Mouse (Mus musculus) forebrain, embryonic 12.5 days (tissue): ENCODE results near the gene Cox6a2. TPM values are rescaled to one million over a fixed set of nuclear protein-coding genes. Genes with fewer than 3 reads are reported as not detected.

Experiments used
- ATAC-seq: fragments of 200-750 bp; cut with Nextera tagmentation; 2 replicates; pipeline ENCODE4 v1.8.0; 2017; ENCODE audit warnings: moderate TSS enrichment; ENCODE audit not compliant: low FRiP score
- H3K27ac ChIP-seq: fragments of 300-500 bp; sonication (generic); 2 replicates; pipeline ENCODE4 v1.5.1; 2016; ENCODE audit warnings: mild to moderate bottlenecking
- H3K27me3 ChIP-seq: fragments of 300-500 bp; sonication (generic); 2 replicates; pipeline ENCODE4 v1.6.1; 2016; ENCODE audit warnings: mild to moderate bottlenecking
- H3K36me3 ChIP-seq: fragments of 300-500 bp; sonication (generic); replicated peaks from 2 replicates; pipeline ENCODE4 v1.6.1; 2016; ENCODE audit warnings: mild to moderate bottlenecking
- H3K4me1 ChIP-seq: fragments of 300-500 bp; sonication (generic); 2 replicates; pipeline ENCODE4 v1.6.1; 2016
- H3K4me2 ChIP-seq: fragments of 300-500 bp; sonication (generic); 2 replicates; pipeline ENCODE4 v1.6.1; 2016; ENCODE audit warnings: mild to moderate bottlenecking, moderate library complexity
- H3K4me3 ChIP-seq: fragments of 300-500 bp; sonication (generic); replicated peaks from 2 replicates; pipeline ENCODE4 v1.5.1; 2016; ENCODE audit warnings: mild to moderate bottlenecking
- H3K9ac ChIP-seq: fragments of 300-500 bp; sonication (generic); 2 replicates; pipeline ENCODE4 v1.6.1; 2016; ENCODE audit warnings: mild to moderate bottlenecking
- H3K9me3 ChIP-seq: fragments of 300-500 bp; sonication (generic); 2 replicates; pipeline ENCODE4 v1.6.1; 2016
- WGBS: fragments of 180-500 bp; shearing (Covaris S2); methylation state at CpG from one replicate; pipeline ENCODE4 v1.1.7; 2016; 5-methylcytosine and 5-hydroxymethylcytosine counted together
- polyA plus RNA-seq: library from polyadenylated mRNA; unstranded; fragments of >200 nt; fragmentation: Nextera tagmentation; extraction: Ambion mirVana; gene quantifications from 2 replicates; pipeline ENCODE4 v1.2.1, GENCODE M21; 2016

The Cox6a2 gene
- polyA plus RNA-seq, 1 experiment from 2014 or later: 0.29 TPM

- no peaks in the 10 kb centered on the region; the same call in 1 of the 2 replicates for H3K27me3 ChIP-seq
- WGBS: 85% methylated on average over 4 of the region's 4 CpGs
- no peaks in the 10 kb centered on the region for H3K36me3 ChIP-seq
- H3K4me2 ChIP-seq: no peak overlapping the region
- no peak overlapping the region for H3K27ac ChIP-seq
- ATAC-seq: no peak
- H3K9ac ChIP-seq: no peak overlapping the region
- H3K9me3 ChIP-seq: no peaks in the 10 kb centered on the region
- no peaks in the 10 kb centered on the region for H3K4me1 ChIP-seq
- no peak overlapping the region for H3K4me3 ChIP-seq
These were observed 13.8 kb upstream of the Cox6a2 start for GRCm38 (mm10) chr7:128219952-128220351.

DNA sequence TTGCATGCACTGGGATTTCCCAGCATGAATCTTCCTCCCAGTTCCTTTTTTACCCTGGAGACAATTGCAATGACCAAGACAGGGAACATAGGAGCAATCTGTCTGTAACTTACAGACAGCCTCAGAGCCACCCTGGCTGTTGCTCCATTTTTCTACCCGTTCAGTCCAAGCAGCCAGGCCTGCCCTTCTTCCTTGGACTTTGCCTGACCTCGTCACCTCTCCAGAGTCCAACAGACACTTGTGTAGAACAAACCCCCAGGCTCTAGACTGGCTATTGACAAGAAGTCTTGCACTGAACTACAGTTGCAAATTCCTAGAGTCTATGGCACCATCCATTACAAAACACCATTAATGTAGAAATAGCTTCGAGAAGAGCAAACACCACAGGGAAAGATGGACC, 3.6 kb upstream of the Cox6a2 start:
- WGBS: 62% methylated on average over 3 of the region's 3 CpGs
- ATAC-seq: no peak
- Histone ChIP-seq H3K4me2 (no peak overlapping the region), H3K4me3 (no peak overlapping the region), H3K27me3 (no peaks in the 10 kb centered on the region; the same call in 1 of the 2 replicates), H3K4me1 (no peaks in the 10 kb centered on the region), H3K9ac (no peak overlapping the region), H3K9me3 (no peaks in the 10 kb centered on the region), H3K27ac (no peak overlapping the region), H3K36me3 (no peaks in the 10 kb centered on the region)

DNA sequence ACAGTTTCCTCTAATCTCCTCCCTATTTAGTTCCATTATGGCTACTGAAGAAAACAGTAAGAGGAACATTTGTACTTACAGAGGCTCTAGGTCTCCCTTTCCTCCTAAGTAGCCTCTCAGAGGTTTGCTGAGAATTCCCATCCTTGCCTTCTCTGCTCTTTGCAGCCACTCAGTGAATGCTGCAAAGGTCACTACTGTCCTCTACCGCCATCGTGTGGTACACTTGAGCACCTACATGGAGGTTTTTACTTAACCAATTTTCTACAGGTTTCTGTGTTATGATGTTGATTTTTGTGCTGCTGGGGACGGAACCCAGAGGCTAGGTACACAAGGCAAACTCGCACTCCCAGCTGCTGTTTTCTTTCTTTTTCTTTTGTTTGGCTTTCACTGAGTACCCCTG, 2.0 kb upstream of the Cox6a2 start:
- WGBS: 6% methylated on average over 4 of the region's 4 CpGs
- no peak overlapping the region for H3K27ac ChIP-seq
- no peaks in the 10 kb centered on the region for H3K4me1 ChIP-seq
- no peak for ATAC-seq
- no peak overlapping the region for H3K9ac ChIP-seq
- no peak overlapping the region for H3K4me3 ChIP-seq
- no peak overlapping the region for H3K4me2 ChIP-seq
- H3K27me3 ChIP-seq: no peaks in the 10 kb centered on the region; the same call in 1 of the 2 replicates
- no peaks in the 10 kb centered on the region for H3K9me3 ChIP-seq
- H3K36me3 ChIP-seq: no peaks in the 10 kb centered on the region

DNA sequence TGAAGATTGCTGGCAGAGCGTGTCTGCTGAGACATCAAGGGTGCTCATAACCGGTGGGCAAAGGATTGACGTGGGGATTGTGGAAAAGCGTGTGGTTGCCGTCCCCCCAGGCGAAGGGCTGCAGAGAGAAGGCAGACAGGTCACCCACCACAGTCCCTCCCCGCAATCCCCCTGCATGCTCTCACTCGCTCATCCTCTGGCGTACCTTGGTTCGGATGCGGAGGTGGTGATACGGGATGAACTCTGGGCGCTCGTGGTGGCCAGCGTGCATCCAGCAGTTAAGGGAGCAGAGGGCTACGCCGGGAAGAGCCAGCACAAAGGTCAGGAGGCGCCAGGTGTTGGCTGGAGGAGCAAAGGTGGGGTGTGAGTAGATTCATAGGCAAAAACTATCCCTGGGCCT, 492 bp downstream of the Cox6a2 start:
- no peak overlapping the region for H3K4me3 ChIP-seq
- H3K9ac ChIP-seq: no peak overlapping the region
- WGBS: 92% methylated on average over 18 of the region's 18 CpGs
- H3K27ac ChIP-seq: no peak overlapping the region
- no peaks in the 10 kb centered on the region for H3K4me1 ChIP-seq
- H3K9me3 ChIP-seq: no peaks in the 10 kb centered on the region
- H3K27me3 ChIP-seq: no peaks in the 10 kb centered on the region; the same call in 1 of the 2 replicates
- no peak overlapping the region for H3K4me2 ChIP-seq
- ATAC-seq: no peak
- H3K36me3 ChIP-seq: no peaks in the 10 kb centered on the region

DNA sequence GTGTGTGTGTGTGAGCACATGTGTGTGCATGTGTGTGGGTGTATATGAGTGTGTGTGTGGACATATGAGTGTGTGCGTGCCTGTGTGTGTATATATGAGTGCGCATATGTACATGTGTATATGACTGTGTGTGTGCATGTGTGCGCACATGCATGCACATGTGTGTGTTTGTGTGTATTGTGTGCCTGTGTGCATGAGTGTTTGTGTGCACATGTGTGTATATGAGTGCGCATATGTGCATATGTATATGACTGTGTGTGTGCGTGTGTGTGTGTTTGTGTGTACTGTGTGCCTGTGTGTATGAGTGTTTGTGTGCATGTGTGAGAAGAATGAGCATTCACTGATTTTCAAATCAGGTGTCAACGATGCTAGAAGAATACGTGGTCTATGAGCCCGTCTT, 2.0 kb downstream of the Cox6a2 start:
- H3K9ac ChIP-seq: no peak overlapping the region
- no peak overlapping the region for H3K4me3 ChIP-seq
- 86% methylated on average over 8 of the region's 8 CpGs for WGBS
- no peak for ATAC-seq
- no peak overlapping the region for H3K27ac ChIP-seq
- no peak overlapping the region for H3K4me2 ChIP-seq
- H3K4me1 ChIP-seq: no peaks in the 10 kb centered on the region
- H3K9me3 ChIP-seq: no peaks in the 10 kb centered on the region
- H3K27me3 ChIP-seq: no peaks in the 10 kb centered on the region; the same call in 1 of the 2 replicates
- H3K36me3 ChIP-seq: no peaks in the 10 kb centered on the region

- H3K9ac ChIP-seq: no peak overlapping the region
- H3K27me3 ChIP-seq: no peaks in the 10 kb centered on the region; the same call in 1 of the 2 replicates
- no peaks in the 10 kb centered on the region for H3K36me3 ChIP-seq
- WGBS: 81% methylated on average over 9 of the region's 9 CpGs
- H3K27ac ChIP-seq: no peak overlapping the region
- H3K4me3 ChIP-seq: no peak overlapping the region
- no peaks in the 10 kb centered on the region for H3K9me3 ChIP-seq
- ATAC-seq: no peak
- H3K4me1 ChIP-seq: no peaks in the 10 kb centered on the region
- no peak overlapping the region for H3K4me2 ChIP-seq
These were observed 3.1 kb downstream of the Cox6a2 start for GRCm38 (mm10) chr7:128203071-128203470.

DNA sequence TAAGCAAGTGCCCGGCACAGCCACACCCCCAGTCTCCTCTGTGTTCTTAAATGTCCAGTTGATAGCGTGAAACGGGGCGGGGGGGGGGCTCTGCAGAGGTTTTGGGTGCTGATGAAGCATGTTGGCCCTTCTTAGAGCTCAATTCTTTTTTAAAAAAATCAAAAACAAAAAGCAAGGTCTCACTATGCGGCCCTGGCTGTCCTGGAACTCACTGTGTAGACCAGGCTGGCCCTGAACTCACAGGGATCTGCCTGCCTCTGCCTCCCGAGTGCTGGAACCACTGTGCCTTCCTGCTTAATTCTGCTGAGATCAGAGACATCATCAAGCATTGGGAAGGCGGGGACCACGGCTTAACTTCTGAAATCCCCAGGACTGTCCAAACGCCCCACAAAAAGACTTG, 4.6 kb downstream of the Cox6a2 start:
- Histone ChIP-seq H3K27ac (no peak overlapping the region), H3K4me1 (no peaks in the 10 kb centered on the region), H3K36me3 (no peaks in the 10 kb centered on the region), H3K4me3 (no peak overlapping the region), H3K27me3 (no peaks in the 10 kb centered on the region), H3K9ac (no peak overlapping the region), H3K9me3 (no peaks in the 10 kb centered on the region), H3K4me2 (no peak overlapping the region)
- no peak for ATAC-seq
- 86% methylated on average over 9 of the region's 9 CpGs for WGBS

GRCm38 (mm10) chr7:128181691-128182090, 24.5 kb downstream of the Cox6a2 start:
- no peak overlapping the region for H3K9ac ChIP-seq
- H3K9me3 ChIP-seq: no peaks in the 10 kb centered on the region
- H3K4me1 ChIP-seq: no peaks in the 10 kb centered on the region
- 90% methylated on average over 10 of the region's 10 CpGs for WGBS
- no peak overlapping the region for H3K27ac ChIP-seq
- H3K27me3 ChIP-seq: no peaks in the 10 kb centered on the region
- H3K4me2 ChIP-seq: no peak overlapping the region
- H3K4me3 ChIP-seq: no peak overlapping the region
- no peak for ATAC-seq
- no peaks in the 10 kb centered on the region for H3K36me3 ChIP-seq

DNA sequence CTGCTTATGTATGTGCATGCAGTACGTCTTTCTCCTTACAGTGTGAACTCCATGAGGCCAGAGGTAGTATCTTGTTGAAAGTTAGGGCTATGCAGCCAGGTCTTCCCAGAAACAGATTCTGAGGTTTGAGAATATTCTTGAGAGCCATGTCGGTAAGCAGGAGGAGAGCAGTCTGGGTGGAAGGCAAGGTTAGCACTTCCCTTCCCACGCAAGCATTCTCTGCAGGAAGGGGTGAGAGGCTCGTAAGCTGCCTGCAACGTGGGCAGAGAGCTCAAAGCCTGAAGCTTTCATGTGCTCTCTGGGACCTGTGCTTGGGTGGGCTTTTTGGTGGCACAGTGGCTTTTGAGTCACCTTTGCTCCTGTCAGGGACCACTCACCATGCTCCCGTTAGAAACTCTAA, 25.6 kb downstream of the Cox6a2 start:
- H3K4me3 ChIP-seq: no peak overlapping the region
- no peak overlapping the region for H3K4me2 ChIP-seq
- H3K36me3 ChIP-seq: no peaks in the 10 kb centered on the region
- 81% methylated on average over 6 of the region's 6 CpGs for WGBS
- H3K9ac ChIP-seq: no peak overlapping the region
- H3K27ac ChIP-seq: no peak overlapping the region
- no peak for ATAC-seq
- no peaks in the 10 kb centered on the region for H3K27me3 ChIP-seq
- no peaks in the 10 kb centered on the region for H3K4me1 ChIP-seq
- H3K9me3 ChIP-seq: no peaks in the 10 kb centered on the region

GRCm38 (mm10) chr7:128180126-128180525, 26.1 kb downstream of the Cox6a2 start:
- WGBS: 78% methylated on average over 7 of the region's 7 CpGs
- H3K4me1 ChIP-seq: no peaks in the 10 kb centered on the region
- H3K4me3 ChIP-seq: no peak overlapping the region
- H3K4me2 ChIP-seq: no peak overlapping the region
- H3K27me3 ChIP-seq: no peaks in the 10 kb centered on the region
- no peak overlapping the region for H3K9ac ChIP-seq
- no peak overlapping the region for H3K27ac ChIP-seq
- ATAC-seq: no peak
- no peaks in the 10 kb centered on the region for H3K36me3 ChIP-seq
- no peaks in the 10 kb centered on the region for H3K9me3 ChIP-seq

DNA sequence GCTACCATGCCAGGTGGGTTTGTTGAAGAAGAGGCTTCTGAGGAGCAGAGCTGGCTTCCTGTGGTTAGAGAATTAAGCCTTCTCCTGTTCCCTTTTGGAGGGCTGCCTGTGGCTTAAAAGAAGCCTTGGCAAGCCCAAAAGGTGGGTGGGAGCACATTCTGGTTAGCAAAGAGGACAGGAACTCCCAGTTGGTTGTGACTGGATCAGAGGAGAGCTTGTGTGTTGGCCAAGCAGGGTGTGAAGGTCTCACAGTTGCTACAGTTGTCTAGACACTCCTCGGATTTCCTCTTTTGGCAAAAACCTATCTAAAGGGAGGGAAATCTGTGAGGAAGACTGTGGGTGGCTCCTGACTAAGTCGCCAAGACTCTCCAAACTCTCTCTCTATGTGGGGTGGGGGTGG, 27.8 kb downstream of the Cox6a2 start:
- 58% methylated on average over 2 of the region's 2 CpGs for WGBS
- Histone ChIP-seq H3K9ac (no peak overlapping the region), H3K4me1 (no peaks in the 10 kb centered on the region), H3K9me3 (no peaks in the 10 kb centered on the region), H3K4me2 (no peak overlapping the region), H3K4me3 (no peak overlapping the region), H3K27ac (no peak overlapping the region), H3K27me3 (no peaks in the 10 kb centered on the region), H3K36me3 (no peaks in the 10 kb centered on the region)
- ATAC-seq: no peak

DNA sequence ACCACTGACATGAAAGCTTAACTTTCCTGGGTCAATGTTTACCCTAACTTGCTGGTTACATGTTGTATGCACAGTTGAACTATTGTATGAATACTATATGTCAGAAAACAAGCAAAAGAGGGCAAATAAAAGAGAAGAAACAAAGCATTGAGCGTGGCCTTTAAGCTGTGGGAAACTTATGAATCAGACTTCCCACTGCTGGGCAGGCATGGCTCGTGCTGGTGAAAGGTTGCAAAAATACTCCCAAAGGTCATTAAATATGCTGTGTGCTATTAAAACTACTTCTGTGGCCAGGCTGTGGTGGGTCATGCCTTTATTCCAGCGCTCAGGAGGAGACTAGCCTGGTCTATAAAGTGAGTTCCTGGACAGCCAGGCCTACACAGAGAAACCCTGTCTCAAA, 36.2 kb downstream of the Cox6a2 start:
- no peak overlapping the region for H3K27ac ChIP-seq
- 72% methylated on average over 3 of the region's 3 CpGs for WGBS
- no peaks in the 10 kb centered on the region for H3K4me1 ChIP-seq
- no peaks in the 10 kb centered on the region for H3K36me3 ChIP-seq
- H3K27me3 ChIP-seq: no peaks in the 10 kb centered on the region
- no peak for ATAC-seq
- H3K9ac ChIP-seq: no peak overlapping the region
- H3K4me2 ChIP-seq: no peak overlapping the region
- no peaks in the 10 kb centered on the region for H3K9me3 ChIP-seq
- no peak overlapping the region for H3K4me3 ChIP-seq

DNA sequence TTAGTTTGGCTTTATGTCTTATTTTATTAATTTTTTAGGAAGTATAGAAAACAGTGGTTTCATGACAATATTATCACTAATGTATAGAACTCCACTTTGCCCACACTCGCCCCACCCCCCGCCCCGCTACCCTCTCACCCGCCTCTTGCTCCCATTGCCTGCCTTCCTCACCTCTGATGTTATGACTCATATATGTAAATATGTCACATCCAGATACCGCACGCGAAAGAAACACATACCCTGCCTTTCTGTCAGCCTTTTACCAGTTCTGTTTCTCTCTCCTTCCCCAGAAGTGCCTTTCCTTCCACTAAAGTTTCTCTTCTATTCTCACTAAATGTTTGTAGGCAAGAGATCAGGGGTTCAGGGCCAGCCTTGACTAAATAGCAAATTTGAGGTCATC, 39.8 kb downstream of the Cox6a2 start:
- Histone ChIP-seq H3K36me3 (no peaks in the 10 kb centered on the region), H3K9ac (no peak overlapping the region), H3K9me3 (no peaks in the 10 kb centered on the region), H3K4me2 (no peak overlapping the region), H3K27ac (no peak overlapping the region), H3K4me1 (no peaks in the 10 kb centered on the region), H3K27me3 (no peaks in the 10 kb centered on the region), H3K4me3 (no peak overlapping the region)
- WGBS: 89% methylated on average over 7 of the region's 7 CpGs
- ATAC-seq: no peak

- H3K9ac ChIP-seq: no peak overlapping the region
- H3K27me3 ChIP-seq: no peaks in the 10 kb centered on the region
- H3K4me1 ChIP-seq: no peaks in the 10 kb centered on the region
- no peaks in the 10 kb centered on the region for H3K36me3 ChIP-seq
- H3K27ac ChIP-seq: no peak overlapping the region
- no peak for ATAC-seq
- H3K9me3 ChIP-seq: no peaks in the 10 kb centered on the region
- no peak overlapping the region for H3K4me3 ChIP-seq
- WGBS: 95% methylated on average over 4 of the region's 4 CpGs
- no peak overlapping the region for H3K4me2 ChIP-seq
These were observed 42.2 kb downstream of the Cox6a2 start for GRCm38 (mm10) chr7:128164001-128164400.
